Mouse (Mus musculus) left cerebral cortex, adult 6 months (tissue): ENCODE data around the gene Sirpb1a. TPM values are rescaled to one million over a fixed set of nuclear protein-coding genes. Genes with fewer than 3 reads are reported as not detected.

Experiments
- long read RNA-seq, 2 experiments: library from polyadenylated mRNA; unstranded; transcript quantifications; one replicate each; pipeline ENCODE4 v2.0.0; 2019 to 2020
- polyA plus RNA-seq: library from polyadenylated mRNA; unstranded; fragments of <200 nt; fragmentation: Nextera tagmentation; gene quantifications from 2 replicates; pipeline ENCODE4 v1.2.3, GENCODE M21; 2021

Gene Sirpb1a
- polyA plus RNA-seq = 0.16 TPM in 1 of 2 replicates, not detected in the other
- long read RNA-seq, experiment 1 = 0 reads
- long read RNA-seq, experiment 2 = 0 reads

GRCm38 (mm10) chr3:15426447-15426846 is at the start of gene Sirpb1a:
TSS of gene Sirpb1a (minus strand) at chr3:15426520.

GRCm38 (mm10) chr3:15332063-15332462 is 94.3 kb downstream of the Sirpb1a start, which contains the start of gene Gm9733:
TSS of gene Gm9733 (minus strand) at chr3:15332302.

Other genes starting within 250 kb of the Sirpb1a start
- not detected in 2 replicates for gene Gm9733, start 94.2 kb downstream of the Sirpb1a start, polyA plus RNA-seq
- not detected in 2 replicates for gene Sirpb1b, start 148.5 kb upstream of the Sirpb1a start, polyA plus RNA-seq